Mouse (Mus musculus) common myeloid progenitor, adult 5-6 weeks (primary cell): ENCODE measurements around the gene Gcc2. TPM values are rescaled to one million over a fixed set of nuclear protein-coding genes. Genes with fewer than 3 reads are reported as not detected.
"Not testable (repeated sequence)": the region's sequence is repeated elsewhere in the genome, so short reads cannot be mapped to it uniquely, and the experiment has no call there.

ENCODE experiments used
- ATAC-seq: replicated peaks from 2 replicates; pipeline ENCODE4 v1.8.0; 2016; ENCODE audit warnings: low read depth, mild to moderate bottlenecking, moderate TSS enrichment, inconsistent platforms; ENCODE audit not compliant: poor library complexity, severe bottlenecking
- total RNA-seq: library from RNA; stranded (forward); fragments of 200-1000, 187-1606 nt; gene quantifications from 2 replicates; pipeline ENCODE4 v1.2.3, GENCODE M21; 2017

The Gcc2 gene
- total RNA-seq, 1 experiment from 2014 or later = 39.7 TPM

- not testable (repeated sequence) for ATAC-seq
Observed at GRCm38 (mm10) chr10:58231088-58231487, 24.2 kb upstream of the Gcc2 start.

- peak; percentile 45 for ATAC-seq
Observed at GRCm38 (mm10) chr10:58231779-58232640, 23.3 kb upstream of the Gcc2 start.

DNA sequence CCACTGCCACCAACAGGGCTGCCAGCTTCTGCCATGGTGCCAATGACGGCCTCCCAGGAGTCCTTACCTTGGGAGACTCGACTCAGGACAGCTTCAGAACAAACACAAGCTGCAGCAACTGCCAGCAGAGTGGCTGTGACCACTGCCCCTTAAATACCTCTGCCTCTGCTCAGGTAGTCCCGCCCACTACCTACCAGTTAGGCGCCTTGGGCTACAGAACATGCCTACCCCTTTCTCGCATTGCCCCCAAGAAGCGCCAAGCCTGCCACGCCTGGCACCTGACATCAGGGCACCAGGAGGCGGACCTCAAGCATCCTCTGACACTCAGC, 22.7 kb upstream of the Gcc2 start, which contains the start of gene Duxf3:
Duxf3 (minus strand) TSS at position 35 of the 329 bp plus-strand sequence.
- peak; percentile 10; the same call in 1 of the 2 replicates for ATAC-seq

DNA sequence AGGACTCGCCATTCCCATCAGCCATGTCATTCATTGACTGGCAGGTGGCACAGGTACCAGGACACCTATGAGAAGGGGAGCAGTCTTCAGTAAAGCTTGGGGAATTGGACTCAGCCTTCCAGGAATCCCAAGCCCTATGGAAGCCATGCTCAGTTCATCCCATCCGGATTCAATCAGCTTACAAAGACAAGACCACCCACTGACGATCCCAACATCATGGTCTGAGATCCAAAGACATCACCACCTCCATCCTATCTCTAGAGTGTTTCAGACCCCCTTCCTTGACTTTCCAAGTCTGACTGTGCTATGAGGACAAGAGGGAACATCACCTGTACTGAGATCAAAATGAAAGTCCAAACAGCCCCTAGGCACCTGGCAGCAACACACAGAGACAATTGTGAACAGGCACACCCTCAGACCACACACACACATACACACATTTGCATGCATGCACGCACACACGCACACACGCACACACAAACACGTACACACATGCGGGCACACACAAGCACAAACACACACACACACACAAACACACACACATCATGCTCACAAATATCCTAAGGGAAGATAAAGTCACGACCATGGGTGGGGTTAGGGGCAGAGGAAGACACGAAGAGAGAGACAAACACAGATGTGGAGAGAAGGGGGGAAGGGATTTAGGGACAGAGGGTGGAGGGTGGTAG, 22.1 kb upstream of the Gcc2 start:
- peak; percentile 10; the same call in 1 of the 2 replicates for ATAC-seq

GRCm38 (mm10) chr10:58233740-58234121, 21.6 kb upstream of the Gcc2 start:
- ATAC-seq = not testable (repeated sequence)

DNA sequence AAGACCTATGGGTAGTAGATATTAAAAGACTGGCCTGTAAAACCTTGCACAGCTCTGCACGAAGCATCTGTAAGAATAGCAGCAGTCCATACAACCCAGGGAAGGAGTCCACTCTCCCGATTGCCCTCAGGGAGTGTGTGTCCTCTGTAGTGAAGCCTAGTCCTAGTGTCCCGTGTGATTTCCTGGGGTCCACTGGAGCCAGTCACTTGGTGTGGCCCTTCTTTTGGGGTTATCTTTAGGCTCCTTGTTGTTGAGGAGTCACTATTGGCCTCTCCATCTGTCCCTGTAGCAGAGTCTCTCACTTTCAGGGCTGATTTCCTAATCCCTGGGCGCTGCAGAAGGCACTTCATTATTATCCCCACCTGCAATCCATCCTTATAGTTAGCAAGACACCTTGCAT, 20.3 kb upstream of the Gcc2 start:
- not testable (repeated sequence) for ATAC-seq

- ATAC-seq = 0 out of 2 replicates have a peak, but pooled peaks have one; percentile 5
Observed at GRCm38 (mm10) chr10:58236613-58237012, 18.7 kb upstream of the Gcc2 start, which contains the start of gene Gm4981. Gene Gm4981 (minus strand): TSS chr10:58236701.

GRCm38 (mm10) chr10:58238984-58239740, 16.1 kb upstream of the Gcc2 start:
- ATAC-seq = 0 out of 2 replicates have a peak, but pooled peaks have one; percentile 51

DNA sequence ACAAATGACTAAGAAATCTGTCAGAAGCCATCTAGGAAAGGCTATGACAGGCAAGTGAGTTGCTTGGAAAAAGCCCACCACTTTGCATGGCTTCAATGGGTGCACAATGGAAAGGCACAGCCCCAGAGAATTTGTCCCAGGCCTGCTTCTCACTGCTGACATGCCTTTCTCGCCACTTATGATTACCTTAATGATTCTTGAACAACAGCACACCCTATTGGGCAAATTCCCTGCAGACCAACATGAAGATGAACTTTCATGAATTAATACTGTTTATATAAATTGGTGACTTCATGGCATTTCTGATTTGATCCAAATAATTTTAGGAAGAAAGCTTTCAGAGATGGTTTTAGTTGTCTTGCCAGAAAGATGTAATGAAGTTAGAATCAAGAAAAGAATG, 5.8 kb upstream of the Gcc2 start:
- ATAC-seq = no peak

DNA sequence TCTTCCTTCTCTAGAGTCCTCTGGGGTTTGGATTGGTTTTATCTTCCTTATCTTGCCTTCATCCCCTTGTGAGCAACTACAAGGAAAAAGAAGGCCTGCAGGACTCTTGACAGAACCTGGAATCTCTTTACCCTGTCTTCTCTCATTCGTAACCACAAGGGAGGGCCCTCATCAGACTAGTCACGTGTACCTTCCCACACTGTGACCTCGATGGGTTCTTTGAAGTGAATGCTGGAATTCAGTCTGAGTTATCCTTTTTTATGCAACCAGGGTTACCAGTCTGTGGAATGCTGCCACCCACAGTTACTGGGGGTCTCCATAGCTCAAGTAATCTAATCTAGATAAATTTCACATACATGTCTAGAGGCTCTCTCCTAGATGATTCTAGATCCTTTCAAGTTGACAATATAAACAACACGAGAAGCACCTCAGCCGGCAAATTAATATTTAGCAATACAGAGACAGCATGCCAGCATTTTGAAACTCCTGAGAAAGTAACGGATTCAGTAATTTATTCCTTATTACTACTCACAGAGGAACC, 592 bp upstream of the Gcc2 start:
- 0 out of 2 replicates have a peak, but pooled peaks have one; percentile 34 for ATAC-seq

DNA sequence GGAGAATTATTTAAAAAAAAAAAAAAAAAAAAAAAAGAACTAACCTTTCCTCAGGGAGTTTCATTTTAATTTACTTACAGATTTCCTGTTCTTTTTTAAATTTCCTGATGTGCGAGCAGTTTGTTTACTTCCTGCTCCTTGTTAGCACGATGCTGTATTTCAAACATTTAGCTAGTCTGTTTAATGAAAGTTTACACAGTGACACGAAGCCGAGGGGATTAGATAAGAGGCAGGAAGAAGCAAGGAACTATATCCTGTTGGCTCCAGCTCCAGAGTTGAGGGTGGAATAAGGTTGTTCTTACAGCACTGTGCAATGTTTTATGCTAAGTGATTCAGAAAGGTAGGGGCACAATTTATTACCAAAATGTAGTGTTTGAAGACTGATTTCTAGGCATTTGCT, 657 bp downstream of the Gcc2 start:
- ATAC-seq = no peak

DNA sequence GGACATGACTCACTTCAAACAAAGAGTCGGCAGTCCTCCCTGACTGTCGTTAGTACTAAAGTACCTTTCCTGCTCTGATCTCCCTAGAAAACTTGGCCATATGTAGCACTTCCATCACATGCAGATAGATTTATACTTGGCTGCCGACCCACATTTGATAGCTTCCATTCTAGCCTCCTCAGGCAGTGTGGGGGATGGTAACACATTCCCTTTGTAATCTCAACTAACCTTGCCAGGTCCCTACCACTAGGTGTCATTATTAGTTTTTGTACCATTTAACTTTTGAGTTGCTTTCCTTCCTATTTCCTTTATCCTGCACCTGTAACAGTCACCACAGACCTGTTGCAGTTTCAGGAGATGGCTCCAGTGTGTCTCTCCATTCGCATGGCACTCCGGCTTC, 3.2 kb downstream of the Gcc2 start:
- ATAC-seq = no peak

GRCm38 (mm10) chr10:58282238-58282637, 26.9 kb downstream of the Gcc2 start:
- ATAC-seq = no peak

GRCm38 (mm10) chr10:58290742-58291141, 35.4 kb downstream of the Gcc2 start:
- ATAC-seq = no peak

DNA sequence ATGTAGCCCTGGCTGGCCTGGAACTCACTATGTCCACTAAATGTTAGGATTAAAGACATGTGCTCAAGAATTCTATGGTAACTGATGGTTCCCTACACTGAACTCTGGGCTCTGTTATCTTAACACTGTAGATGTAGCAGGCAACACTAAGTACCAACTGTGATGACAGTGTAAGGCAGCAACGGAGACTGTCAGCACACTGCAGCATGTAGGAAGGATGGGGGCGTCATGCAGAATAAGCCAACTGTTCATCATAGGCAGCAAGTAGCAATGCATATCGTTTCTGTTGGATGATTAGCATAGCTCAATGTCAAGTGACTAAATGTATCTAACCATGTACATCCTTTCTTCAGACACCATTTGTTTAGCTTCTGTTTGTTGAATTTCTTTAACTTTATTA, 38.9 kb downstream of the Gcc2 start:
- no peak for ATAC-seq

GRCm38 (mm10) chr10:58295605-58296004, 40.3 kb downstream of the Gcc2 start:
- no peak for ATAC-seq

- ATAC-seq = no peak
Observed at GRCm38 (mm10) chr10:58304996-58305395, 49.7 kb downstream of the Gcc2 start.

- ATAC-seq = no peak
Observed at GRCm38 (mm10) chr10:58306897-58307296, 51.6 kb downstream of the Gcc2 start.

- ATAC-seq = no peak
Observed at GRCm38 (mm10) chr10:58310791-58311190, 55.5 kb downstream of the Gcc2 start.

DNA sequence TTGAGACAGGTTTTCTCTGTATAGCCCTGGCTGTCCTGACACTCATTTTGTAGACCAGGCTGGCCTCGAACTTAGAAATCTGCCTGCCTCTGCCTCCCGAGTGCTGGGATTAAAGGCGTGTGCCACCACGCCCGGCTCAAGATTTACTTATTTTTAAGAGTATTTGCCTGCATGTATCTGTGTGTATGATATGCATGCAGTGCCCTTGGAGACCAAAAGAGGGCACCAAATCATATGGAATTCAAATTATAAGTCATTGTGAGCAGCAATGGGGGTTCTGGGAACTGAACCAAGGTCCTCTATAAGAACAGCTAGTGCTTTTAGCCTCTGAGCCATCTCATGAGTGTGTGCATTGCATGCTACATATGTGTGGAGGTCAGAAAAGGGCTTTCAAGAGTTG, 57.6 kb downstream of the Gcc2 start:
- no peak for ATAC-seq
